Mouse (Mus musculus) skeletal muscle tissue, postnatal 0 days (tissue): ENCODE results near the gene Rassf8. TPM values are rescaled to one million over a fixed set of nuclear protein-coding genes. Genes with fewer than 3 reads are reported as not detected.

Experiments used
- polyA plus RNA-seq: library from polyadenylated mRNA; unstranded; fragments of >200 nt; fragmentation: Nextera tagmentation; extraction: Ambion mirVana; gene quantifications from 2 replicates; pipeline ENCODE4 v1.2.1, GENCODE M21; 2015

Gene Rassf8
- polyA plus RNA-seq = 6.6 and 6.9 TPM in 2 replicates

DNA sequence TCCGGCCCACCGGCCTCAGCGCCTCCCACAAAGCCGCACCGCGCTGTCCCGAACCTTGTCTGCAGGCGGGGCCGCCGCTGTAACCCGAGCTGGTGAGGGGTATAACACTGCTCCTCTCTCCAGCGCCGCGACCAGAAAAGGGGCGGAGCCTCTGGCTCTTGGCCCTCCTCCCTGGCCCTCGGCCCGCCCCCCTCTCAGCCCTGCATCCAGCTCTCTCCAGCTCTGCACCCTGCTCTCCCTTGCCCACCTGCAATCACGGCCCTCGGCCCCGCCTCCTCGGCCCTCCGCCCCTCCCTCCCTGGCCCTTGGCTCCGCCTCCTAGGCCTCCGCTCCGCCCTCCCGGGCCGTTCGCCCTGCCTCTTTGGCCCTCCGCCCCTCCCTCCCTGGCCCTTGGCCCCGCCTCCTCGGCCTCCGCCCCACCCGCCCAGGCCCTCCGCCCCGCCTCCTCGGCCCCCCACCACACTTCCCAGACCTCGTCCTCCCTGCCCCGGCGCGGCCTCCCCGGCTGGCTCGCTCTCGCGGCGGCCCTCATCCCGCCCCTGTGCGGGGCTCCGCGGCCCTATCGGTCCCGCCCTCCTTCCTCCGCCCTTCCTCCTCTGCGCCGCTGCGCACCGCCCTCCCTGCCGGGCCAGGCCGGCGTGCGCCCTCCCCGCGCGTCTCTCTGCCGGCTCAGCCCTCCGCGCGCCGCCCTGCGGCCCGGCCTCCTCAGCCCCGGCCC lies at the start of gene Rassf8:
TSS of gene Rassf8 (plus strand) at position 617 of the 718 bp plus-strand sequence.

DNA sequence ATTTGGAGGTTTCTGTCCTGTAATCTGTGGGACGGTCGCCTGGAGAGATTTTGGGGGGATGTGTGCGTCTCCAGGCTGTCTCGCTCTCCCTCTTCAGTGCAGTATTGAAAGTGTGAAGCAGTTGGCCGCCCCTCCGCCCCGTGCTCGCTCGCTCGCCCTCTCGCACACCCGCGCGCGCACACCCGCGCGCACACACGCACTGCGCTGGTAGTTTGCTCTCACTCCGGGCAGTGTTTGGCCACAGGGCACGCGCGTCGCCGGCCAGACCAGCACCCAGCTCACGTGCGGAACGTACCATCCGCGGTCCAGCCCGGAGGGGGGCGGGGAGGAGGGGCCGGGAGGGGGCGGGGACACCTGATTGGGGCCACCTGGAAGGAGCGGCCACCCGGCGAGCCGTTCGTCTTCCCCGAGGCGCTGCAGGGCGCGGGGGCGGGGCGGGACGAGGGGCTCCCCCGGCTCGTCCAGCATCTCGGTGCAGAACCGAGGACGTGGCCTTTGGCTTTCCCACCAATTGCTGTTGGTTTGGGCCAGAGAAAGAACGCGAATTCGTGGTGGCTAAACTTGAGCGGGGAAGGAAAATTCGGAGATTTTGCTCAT lies 118.8 kb downstream of the Rassf8 start, which contains the start of gene Bhlhe41:
TSS of gene Bhlhe41 (minus strand) at position 270 of the 597 bp plus-strand sequence.

Other genes with a start within 250 kb of the Rassf8 start
- 1.2 TPM in 2 replicates for gene Lmntd1, start 132.4 kb upstream of the Rassf8 start, polyA plus RNA-seq
- not detected in 2 replicates for gene Tuba3b, start 131.0 kb upstream of the Rassf8 start, polyA plus RNA-seq
- gene Bhlhe41, start 118.8 kb downstream of the Rassf8 start, polyA plus RNA-seq = 2.8 and 3.1 TPM in 2 replicates
- 77.1 and 77.4 TPM in 2 replicates for gene Sspn, start 184.9 kb downstream of the Rassf8 start, polyA plus RNA-seq